Mouse (Mus musculus): Measurements from ENCODE around the gene Olfr705. TPM values are rescaled to one million over a fixed set of nuclear protein-coding genes. Genes with fewer than 3 reads are reported as not detected.
"Not testable (repeated sequence)": the region's sequence is repeated elsewhere in the genome, so short reads cannot be mapped to it uniquely, and the experiment has no call there.

Gene Olfr705
- total RNA-seq (2021): not detected
- long read RNA-seq, experiment 1: 0 reads
- long read RNA-seq, experiment 2: 0 reads

DNA sequence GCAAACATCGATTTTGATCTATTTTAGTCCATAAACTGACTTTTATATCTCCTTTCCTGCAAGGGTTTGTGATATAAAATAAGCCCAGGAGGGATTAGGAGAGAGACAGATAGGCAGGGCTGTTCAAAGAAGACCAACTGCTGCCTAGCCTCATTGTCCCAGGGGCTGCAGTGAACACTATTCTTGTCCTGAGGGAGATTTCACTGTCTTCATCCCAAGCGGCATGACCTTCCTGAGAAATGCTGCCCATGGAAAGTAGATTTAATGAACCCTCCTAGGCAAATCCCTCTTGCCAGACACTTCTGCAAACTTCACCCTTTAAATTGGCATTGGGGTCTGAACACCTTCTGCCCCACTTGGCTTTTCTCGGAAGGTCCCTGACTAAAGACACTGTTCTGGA is at the start of gene Olfr705:
Gene Olfr705 (minus strand): TSS at position 101 of the 400 bp plus-strand sequence.
- DNase-seq: no peak

DNA sequence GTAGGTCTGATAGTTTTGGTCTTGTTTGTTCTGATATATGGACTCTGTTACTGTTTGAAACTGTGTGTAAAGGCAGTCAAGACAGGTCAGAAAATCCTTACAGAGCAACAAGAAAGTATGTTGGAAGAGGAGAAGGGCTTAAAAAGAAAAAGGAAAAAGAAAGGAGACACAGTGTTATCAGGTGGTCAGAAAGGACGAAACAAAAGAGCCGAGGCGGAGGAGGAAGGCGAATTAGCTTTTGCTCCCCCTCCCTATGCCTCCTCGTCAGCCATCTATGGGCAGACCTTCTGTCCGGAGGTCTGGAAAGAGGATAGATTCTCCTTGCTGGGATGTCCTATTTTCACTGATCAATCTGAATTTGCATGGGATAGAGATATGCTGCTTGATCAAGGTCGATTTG is 44.3 kb upstream of the Olfr705 start:
- not testable (repeated sequence) for DNase-seq

DNA sequence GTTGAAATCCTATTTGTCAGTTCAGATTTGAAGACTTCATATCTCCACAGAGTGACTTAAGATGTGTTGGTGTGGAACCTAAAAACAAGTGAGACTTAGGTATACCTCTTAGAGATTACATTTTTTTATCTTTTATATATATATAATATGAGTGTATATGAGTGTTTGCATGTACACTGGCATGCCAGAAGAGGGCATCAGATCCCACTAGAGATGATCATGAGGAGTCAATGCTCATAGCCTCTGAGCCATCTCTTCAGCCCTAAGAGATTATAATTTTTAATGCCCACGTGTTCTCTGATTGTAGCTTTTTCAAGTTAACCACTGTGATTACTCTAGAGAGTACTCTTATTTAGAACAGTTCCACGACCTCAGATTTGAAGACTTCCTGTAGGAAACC is 31.0 kb upstream of the Olfr705 start, which contains the start of gene Olfr1532-ps1:
Gene Olfr1532-ps1 (plus strand): TSS at position 326 of the 400 bp plus-strand sequence.
- DNase-seq: no peak

DNA sequence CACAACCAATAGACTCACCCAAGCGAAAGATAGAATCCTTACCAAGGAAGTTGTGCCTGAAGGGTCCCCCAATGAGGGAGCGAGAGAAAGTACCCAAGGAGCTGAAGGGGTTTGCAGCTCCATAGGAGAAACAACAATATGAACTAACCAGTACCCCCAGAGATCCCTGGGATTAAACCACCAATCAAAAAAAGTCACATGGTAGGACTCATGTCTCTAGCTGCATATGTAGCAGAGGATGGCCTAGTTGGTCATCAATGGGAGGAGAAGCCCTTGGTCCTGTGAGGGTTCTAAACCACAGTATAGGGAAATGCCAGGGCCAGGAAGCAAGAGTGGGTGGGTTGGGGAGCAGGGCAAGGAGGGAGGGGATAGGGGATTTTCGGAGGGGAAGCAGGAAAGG is 24.4 kb upstream of the Olfr705 start, which contains the start of gene Olfr707:
Gene Olfr707 (minus strand): TSS at position 101 of the 400 bp plus-strand sequence.
- DNase-seq: not testable (repeated sequence)

DNA sequence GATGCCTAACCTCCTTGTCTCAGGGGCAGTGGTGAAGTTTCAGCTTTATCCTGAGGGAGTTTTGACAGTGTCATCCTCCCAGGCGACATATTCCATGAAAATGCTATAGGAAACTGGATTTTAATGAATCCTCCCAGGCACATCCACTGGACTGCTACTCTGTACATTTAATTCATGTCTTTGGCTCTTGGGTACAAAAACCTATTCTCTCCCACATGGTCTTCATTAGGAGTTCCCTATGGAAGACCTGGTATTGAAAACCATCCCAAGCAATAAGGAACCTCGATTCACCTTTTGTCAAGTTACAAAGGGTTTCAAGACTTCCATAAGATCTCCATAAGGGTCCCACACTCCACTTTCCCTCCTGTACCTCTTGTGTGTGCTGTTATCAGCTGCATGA is 11.4 kb upstream of the Olfr705 start, which contains the start of gene Olfr706:
Gene Olfr706 (minus strand): TSS at position 101 of the 400 bp plus-strand sequence.
- DNase-seq: no peak

DNA sequence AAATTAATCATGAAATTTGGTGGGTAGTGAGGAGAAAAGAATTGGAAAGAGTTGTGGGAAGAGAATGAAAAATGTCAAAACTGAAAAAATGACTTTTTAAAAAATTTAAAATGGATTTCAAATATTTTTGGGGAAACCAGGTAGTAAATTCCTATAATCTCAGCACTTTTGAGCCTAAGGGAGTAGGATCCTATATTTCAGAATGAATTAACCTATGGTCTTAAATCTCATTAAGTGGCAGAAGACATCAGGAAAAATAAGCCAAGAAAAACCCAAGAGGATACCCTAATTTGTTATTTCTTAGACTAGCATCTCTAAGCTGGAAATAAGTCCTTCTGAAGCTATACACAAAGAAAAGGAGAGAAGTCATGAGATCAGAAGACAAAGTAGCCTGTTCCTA is 13.8 kb downstream of the Olfr705 start, which contains the start of gene Olfr704:
Gene Olfr704 (plus strand): TSS at position 301 of the 400 bp plus-strand sequence.
- DNase-seq: no peak

DNA sequence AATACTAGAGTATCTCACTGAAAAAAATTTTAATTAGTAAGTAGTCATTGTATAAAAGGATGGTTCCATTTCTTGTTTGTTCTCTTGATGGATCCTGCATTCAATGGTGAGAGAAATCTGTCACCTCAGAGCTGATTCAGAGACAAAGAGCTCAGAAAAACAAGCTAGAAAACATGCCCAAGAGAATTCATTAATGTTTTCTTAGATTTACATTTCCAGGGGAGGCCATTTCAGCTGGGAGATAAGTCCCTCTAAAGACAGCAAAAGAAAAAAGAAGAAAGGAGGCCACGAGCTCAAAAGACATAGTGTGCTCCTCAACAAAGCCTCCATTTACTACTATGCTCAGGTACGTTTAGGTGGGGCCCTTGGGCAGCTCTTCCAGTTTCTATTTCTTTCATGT is 33.6 kb downstream of the Olfr705 start, which contains the start of gene Olfr703:
Gene Olfr703 (plus strand): TSS at position 301 of the 400 bp plus-strand sequence.
- no peak for DNase-seq

DNA sequence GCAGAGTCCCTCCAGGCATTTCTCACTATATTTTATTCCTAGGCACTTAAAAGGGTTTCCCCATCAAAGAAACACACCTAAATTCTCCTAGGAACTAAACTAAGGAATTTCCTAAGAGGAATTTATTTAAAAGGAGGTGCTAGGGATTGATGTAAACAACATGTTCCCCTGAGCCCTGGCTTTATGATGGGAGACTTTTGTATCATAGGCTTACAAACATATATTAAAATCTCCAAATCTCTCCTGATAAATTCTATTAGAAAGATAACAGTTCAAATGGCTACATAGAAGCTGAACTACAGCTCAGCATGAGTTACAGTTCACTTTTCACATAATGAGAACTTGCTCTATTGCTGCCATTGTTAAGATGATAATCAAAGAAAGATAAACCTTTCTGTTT is 42.9 kb downstream of the Olfr705 start, which contains the start of gene Olfr702:
Gene Olfr702 (minus strand): TSS at position 101 of the 400 bp plus-strand sequence.
- no peak for DNase-seq

Other genes starting within 250 kb of the Olfr705 start
- gene Olfr693, start 196.3 kb downstream of the Olfr705 start, total RNA-seq (2021): not detected
- not detected for gene Olfr694, start 185.1 kb downstream of the Olfr705 start, total RNA-seq (2021)
- not detected for gene Olfr695, start 160.5 kb downstream of the Olfr705 start, total RNA-seq (2021)
- not detected for gene Olfr697, start 134.4 kb downstream of the Olfr705 start, total RNA-seq (2021)
- gene Olfr698, start 121.5 kb downstream of the Olfr705 start, total RNA-seq (2021): not detected
- not detected for gene Olfr699, start 83.7 kb downstream of the Olfr705 start, total RNA-seq (2021)
- gene Olfr700, start 68.1 kb downstream of the Olfr705 start, total RNA-seq (2021): not detected
- not detected for gene Olfr701, start 62.8 kb downstream of the Olfr705 start, total RNA-seq (2021)
- not detected for gene Olfr702, start 43.0 kb downstream of the Olfr705 start, total RNA-seq (2021)
- not detected for gene Olfr703, start 33.5 kb downstream of the Olfr705 start, total RNA-seq (2021)
- gene Olfr704, start 13.7 kb downstream of the Olfr705 start, total RNA-seq (2021): not detected
- gene Olfr706, start 11.3 kb upstream of the Olfr705 start, total RNA-seq (2021): not detected
- not detected for gene Olfr707, start 24.4 kb upstream of the Olfr705 start, total RNA-seq (2021)
- not detected for gene Olfr1532-ps1, start 31.1 kb upstream of the Olfr705 start, total RNA-seq (2021)
- not detected for gene Olfr709-ps1, start 55.3 kb upstream of the Olfr705 start, total RNA-seq (2021)
- not detected for gene Olfr710, start 71.4 kb upstream of the Olfr705 start, total RNA-seq (2021)
- gene Olfr6, start 87.0 kb upstream of the Olfr705 start, total RNA-seq (2021): not detected
- not detected for gene Olfr711, start 98.6 kb upstream of the Olfr705 start, total RNA-seq (2021)
- gene Olfr2, start 129.2 kb upstream of the Olfr705 start, total RNA-seq (2021): not detected
- not detected for gene Olfr713, start 154.3 kb upstream of the Olfr705 start, total RNA-seq (2021)
- not detected for gene Olfr714, start 194.1 kb upstream of the Olfr705 start, total RNA-seq (2021)
- gene Olfr17, start 216.3 kb upstream of the Olfr705 start, total RNA-seq (2021): not detected
- not detected for gene Olfr715b, start 233.5 kb upstream of the Olfr705 start, total RNA-seq (2021)